Mouse (Mus musculus) E14TG2a.4 (cell line): ENCODE results near the gene Cyp2c55.

ENCODE experiments used
- CTCF ChIP-seq: conservative IDR thresholded peaks from 2 replicates; pipeline ENCODE4 v1.5.1; 2014; ENCODE audit warnings: low read length
- NANOG ChIP-seq: IDR thresholded peaks from 2 replicates; pipeline ENCODE4 v1.6.1; 2014; ENCODE audit warnings: borderline replicate concordance, low read length, mixed read lengths

GRCm38 (mm10) chr19:38970741-38971140, 36.1 kb upstream of the Cyp2c55 start:
- TF ChIP-seq CTCF (no peak), NANOG (no peak)
